Mouse (Mus musculus) c-Kit-positive CD71-positive TER-119-positive erythroid progenitor cells, embryonic 14.5 days (primary cell): ENCODE results near the gene Ctcfl.

Source experiments
- DNase-seq: peaks from one replicate; pipeline ENCODE4 v3.0.0-alpha.2; 2013; ENCODE audit warnings: low spot score

Ctcfl gene

GRCm38 (mm10) chr2:173047471-173047870 lies 71.9 kb downstream of the Ctcfl start:
- DNase-seq: no peak

GRCm38 (mm10) chr2:173046582-173047297 lies 72.6 kb downstream of the Ctcfl start:
- no peak for DNase-seq

GRCm38 (mm10) chr2:173044198-173044970 lies 74.9 kb downstream of the Ctcfl start:
- DNase-seq: no peak
